Mouse (Mus musculus) embryonic facial prominence, embryonic 13.5 days (tissue): ENCODE measurements around the gene Acoxl. TPM values are rescaled to one million over a fixed set of nuclear protein-coding genes. Genes with fewer than 3 reads are reported as not detected.

Source experiments
- ATAC-seq: fragments of 200-750 bp; cut with Nextera tagmentation; 2 replicates; pipeline ENCODE4 v1.8.0; 2017; ENCODE audit warnings: low read depth; ENCODE audit not compliant: insufficient number of reproducible peaks, insufficient read depth, low FRiP score, low TSS enrichment
- H3K27ac ChIP-seq: fragments of 300-500 bp; sonication (generic); 2 replicates; pipeline ENCODE4 v1.5.1; 2015; ENCODE audit warnings: moderate library complexity, mild to moderate bottlenecking, inconsistent platforms
- H3K27me3 ChIP-seq: fragments of 300-500 bp; sonication (generic); 2 replicates; pipeline ENCODE4 v1.6.1; 2015; ENCODE audit warnings: mild to moderate bottlenecking, inconsistent platforms
- H3K36me3 ChIP-seq: fragments of 300-500 bp; sonication (generic); 2 replicates; pipeline ENCODE4 v1.6.1; 2015; ENCODE audit warnings: mild to moderate bottlenecking, inconsistent platforms
- H3K4me1 ChIP-seq: fragments of 300-500 bp; sonication (generic); 2 replicates; pipeline ENCODE4 v1.6.1; 2015; ENCODE audit warnings: inconsistent platforms
- H3K4me2 ChIP-seq: fragments of 300-500 bp; sonication (generic); 2 replicates; pipeline ENCODE4 v1.6.1; 2015; ENCODE audit warnings: moderate library complexity, mild to moderate bottlenecking, inconsistent platforms
- H3K4me3 ChIP-seq: fragments of 300-500 bp; sonication (generic); 2 replicates; pipeline ENCODE4 v1.5.1; 2015; ENCODE audit warnings: mild to moderate bottlenecking, inconsistent platforms
- H3K9ac ChIP-seq: fragments of 300-500 bp; sonication (generic); 2 replicates; pipeline ENCODE4 v1.6.1; 2015; ENCODE audit warnings: mild to moderate bottlenecking, inconsistent platforms
- H3K9me3 ChIP-seq: fragments of 300-500 bp; sonication (generic); 2 replicates; pipeline ENCODE4 v1.6.1; 2016; ENCODE audit warnings: inconsistent platforms
- WGBS: fragments of 180-500 bp; shearing (Covaris S2); methylation state at CpG from one replicate; pipeline ENCODE4 v1.1.7; 2015; ENCODE audit warnings: mixed read lengths; 5-methylcytosine and 5-hydroxymethylcytosine counted together
- polyA plus RNA-seq: library from polyadenylated mRNA; unstranded; fragments of >200 nt; fragmentation: Nextera tagmentation; extraction: Ambion mirVana; gene quantifications from 2 replicates; pipeline ENCODE4 v1.2.1, GENCODE M21; 2015

The Acoxl gene
- polyA plus RNA-seq, 1 experiment from 2014 or later = not detected

DNA sequence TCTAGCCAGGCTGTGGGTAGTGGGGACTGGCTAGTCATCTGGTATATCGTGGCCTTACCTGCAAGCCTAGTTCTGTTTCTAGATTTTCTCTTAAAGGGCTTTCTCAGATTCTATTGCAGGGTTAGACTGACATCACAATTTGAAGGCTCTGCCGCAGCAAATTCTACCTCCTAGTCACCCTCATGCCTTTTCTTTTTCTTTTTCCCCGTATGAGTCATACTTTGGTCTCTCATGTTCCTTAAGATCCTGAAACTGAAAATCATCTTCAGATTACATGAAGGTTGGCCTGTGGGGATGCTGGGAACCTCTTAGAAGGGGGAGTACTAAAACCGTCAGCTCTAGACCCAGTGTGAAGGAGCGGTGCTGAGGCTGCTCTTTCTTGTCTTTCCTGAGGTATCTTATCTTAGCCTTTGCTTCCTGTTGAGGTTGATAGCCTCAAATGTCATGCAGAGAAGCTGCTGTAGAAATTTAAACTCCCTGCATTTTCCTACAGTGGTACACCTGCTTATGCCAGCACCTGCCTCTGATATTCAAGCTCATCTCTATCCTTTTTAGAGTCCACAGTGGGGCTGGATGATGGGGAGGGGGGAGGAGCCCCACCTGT, 84.5 kb downstream of the Acoxl start:
- Histone ChIP-seq H3K9me3 (no peaks in the 10 kb centered on the region), H3K9ac (no peak overlapping the region), H3K27ac (no peak overlapping the region), H3K4me3 (no peak overlapping the region), H3K4me1 (peaks cover 26% of the 10 kb centered on the region), H3K27me3 (peaks cover 10% of the 10 kb centered on the region), H3K36me3 (no peaks in the 10 kb centered on the region), H3K4me2 (no peak overlapping the region)
- ATAC-seq = no peak
- 61% methylated on average over 5 of the region's 5 CpGs for WGBS

DNA sequence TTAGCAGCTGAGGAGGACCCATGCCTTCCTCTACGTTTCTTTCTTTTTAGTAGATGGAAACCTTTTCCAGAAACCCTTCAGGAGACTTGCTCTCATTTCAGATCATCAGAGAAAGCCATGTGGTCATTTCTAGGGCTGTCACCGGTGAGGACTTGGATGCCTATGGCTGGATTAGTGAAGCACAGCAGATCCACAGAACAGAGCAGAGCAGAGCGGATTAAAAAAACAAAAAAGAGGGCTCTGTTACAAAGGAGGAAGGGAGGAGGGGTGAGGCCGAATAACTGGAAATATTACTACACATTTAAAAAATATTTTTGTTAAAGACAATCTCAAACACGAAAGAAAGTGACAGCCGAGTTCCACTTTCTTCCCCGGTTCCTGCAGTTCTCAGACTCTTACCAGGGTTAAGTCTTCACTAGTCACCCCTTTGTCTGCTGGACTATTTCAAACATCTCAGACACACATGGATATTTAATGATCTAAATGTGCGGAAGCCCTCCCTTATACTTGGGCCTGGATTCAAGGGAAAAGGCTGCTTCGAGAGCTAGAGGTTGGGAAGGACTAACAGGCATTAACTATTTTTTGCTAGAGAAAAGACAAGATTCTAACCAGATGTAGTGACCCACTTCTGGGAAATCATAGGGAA, 88.1 kb downstream of the Acoxl start:
- no peak overlapping the region for H3K27ac ChIP-seq
- no peaks in the 10 kb centered on the region for H3K9me3 ChIP-seq
- peaks cover 31% of the 10 kb centered on the region for H3K4me1 ChIP-seq
- no peak overlapping the region for H3K9ac ChIP-seq
- no peak for ATAC-seq
- WGBS = 53% methylated on average over 9 of the region's 9 CpGs
- no peak overlapping the region for H3K4me2 ChIP-seq
- no peaks in the 10 kb centered on the region for H3K36me3 ChIP-seq
- H3K4me3 ChIP-seq = no peak overlapping the region
- peaks cover 10% of the 10 kb centered on the region for H3K27me3 ChIP-seq

DNA sequence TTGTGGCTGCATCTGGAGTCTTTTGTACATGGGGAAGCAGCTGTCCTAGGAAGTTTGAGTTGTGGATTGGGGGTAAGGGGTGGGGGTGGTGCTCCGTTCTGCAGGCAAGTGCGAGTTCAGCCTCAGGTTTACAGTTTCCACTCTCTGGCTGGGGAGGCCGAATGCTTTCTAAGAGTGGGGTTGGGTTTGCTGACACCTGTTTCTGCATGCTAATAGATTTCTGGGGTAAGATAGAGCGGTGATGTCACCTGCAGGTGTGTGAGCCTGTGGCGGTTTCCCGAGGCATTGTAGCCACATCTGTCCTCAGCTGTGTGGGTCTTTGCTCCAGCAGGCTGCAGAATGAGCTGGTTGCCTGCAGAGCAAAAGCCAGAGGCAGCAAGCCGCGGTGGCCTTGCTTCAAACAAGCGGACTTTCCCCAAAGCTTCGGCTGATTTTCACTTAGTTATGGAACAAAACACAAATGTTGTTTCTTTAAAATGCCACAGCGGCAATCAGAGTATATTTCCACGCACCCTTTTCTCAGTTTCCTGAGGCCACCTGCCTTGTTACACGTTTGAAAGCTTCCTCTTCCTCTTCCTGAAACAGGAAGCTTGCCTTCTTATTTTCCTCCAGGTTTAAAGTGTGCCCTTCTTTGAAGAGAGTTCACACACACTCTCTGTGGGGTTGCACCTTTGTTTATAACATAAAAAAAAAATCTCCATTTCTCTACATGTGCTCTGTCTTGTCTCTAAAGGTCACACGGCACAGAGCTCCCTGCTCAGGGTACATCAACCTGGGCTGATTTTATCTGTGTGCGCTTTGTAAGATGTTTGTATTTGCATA, 89.0 kb downstream of the Acoxl start:
- ATAC-seq = no peak
- H3K9me3 ChIP-seq = no peaks in the 10 kb centered on the region
- H3K4me1 ChIP-seq = peaks cover 22% of the 10 kb centered on the region
- no peak overlapping the region for H3K4me3 ChIP-seq
- H3K9ac ChIP-seq = no peak overlapping the region
- WGBS = 24% methylated on average over 15 of the region's 15 CpGs
- H3K27ac ChIP-seq = peak overlapping the region; percentile 24; the same call in 1 of the 2 replicates
- no peaks in the 10 kb centered on the region for H3K36me3 ChIP-seq
- peaks cover 7% of the 10 kb centered on the region for H3K27me3 ChIP-seq
- H3K4me2 ChIP-seq = peak overlapping the region; percentile 27

DNA sequence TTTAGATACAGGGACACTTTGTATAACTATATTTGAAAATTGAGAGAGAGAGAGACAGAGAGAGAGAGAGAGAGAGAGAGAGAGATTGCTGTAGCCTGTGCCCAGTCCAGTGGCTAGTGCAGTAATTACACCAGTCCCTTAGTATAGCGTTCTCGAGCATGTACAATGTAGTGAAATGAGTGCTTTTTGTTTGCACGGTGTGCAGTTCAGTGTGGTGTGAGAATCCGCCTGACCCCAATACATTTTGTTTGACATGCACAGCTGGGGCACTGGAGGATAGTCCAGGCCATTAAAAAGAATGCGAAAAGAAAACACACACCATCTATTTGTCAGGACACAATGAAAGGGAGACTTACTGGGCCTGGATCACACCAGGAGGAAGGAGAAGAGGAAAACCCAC, 89.6 kb downstream of the Acoxl start:
- Histone ChIP-seq H3K9ac (no peak overlapping the region), H3K9me3 (no peaks in the 10 kb centered on the region), H3K27ac (no peak overlapping the region), H3K4me2 (no peak overlapping the region), H3K36me3 (no peaks in the 10 kb centered on the region), H3K4me1 (peaks cover 22% of the 10 kb centered on the region), H3K27me3 (0 out of 2 replicates have a peak, but pooled peaks cover under 1% of the 10 kb centered on the region), H3K4me3 (no peak overlapping the region)
- no peak for ATAC-seq
- 43% methylated on average over 5 of the region's 5 CpGs for WGBS

DNA sequence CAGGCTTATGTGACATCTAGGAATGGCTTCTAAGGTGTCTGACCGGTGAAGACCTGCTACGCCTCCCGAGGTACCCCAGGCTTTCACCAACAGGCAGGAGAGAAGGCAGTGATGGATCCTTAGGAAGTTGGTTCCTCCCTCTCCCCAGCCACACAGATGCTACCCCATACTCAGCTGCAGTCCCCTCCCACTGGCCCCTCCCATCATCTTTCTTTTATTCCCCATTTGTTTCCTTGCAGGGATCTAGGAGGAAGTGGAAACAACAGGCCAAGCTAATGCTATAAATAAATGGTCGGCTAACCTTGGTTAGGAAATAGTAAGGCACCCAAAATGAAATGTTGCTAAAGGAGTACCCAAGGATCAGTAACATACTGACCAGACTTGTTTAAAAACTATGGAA, 90.2 kb downstream of the Acoxl start:
- H3K27ac ChIP-seq = no peak overlapping the region; the same call in 1 of the 2 replicates
- no peak overlapping the region for H3K9ac ChIP-seq
- H3K4me3 ChIP-seq = no peak overlapping the region
- ATAC-seq = no peak
- H3K9me3 ChIP-seq = no peaks in the 10 kb centered on the region
- H3K27me3 ChIP-seq = no peaks in the 10 kb centered on the region
- WGBS = 71% methylated on average over 4 of the region's 4 CpGs
- no peak overlapping the region for H3K4me2 ChIP-seq
- H3K4me1 ChIP-seq = peaks cover 22% of the 10 kb centered on the region
- H3K36me3 ChIP-seq = no peaks in the 10 kb centered on the region

DNA sequence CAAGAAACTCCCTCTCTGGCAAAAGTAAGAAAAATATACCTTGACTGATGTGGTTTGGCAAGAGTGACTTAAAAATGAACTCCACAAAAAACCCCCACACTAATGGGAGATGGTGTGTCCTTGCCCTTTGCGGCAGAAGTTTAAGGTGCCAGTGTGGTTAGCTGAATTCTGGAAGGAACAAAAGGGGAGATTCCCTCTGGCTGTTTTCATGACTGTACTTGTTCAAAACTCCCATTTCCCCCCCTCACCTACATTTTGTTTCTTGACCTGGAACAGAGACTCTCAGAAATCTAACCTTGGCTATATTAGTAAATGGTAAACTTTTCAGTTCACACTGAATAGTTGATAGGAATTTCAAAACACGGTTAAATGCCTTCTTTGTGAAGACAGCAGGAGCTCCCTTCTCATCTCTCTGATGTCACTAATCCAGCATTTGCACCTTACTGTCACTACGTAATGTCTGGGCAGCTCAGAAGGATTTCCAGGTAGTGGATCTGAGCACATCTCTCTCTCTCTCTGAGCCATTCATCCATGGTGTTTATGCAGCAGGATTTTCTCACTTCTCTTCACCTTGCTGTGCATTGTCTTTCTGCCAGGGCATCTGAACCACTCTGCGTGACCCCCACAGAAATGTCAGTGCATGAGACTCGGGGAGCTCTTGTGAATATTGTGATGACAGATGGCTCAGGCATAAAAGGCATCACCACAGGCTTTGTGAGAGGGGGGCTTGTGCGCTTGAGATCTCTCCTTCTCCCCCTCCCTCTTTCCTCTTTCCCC, 91.5 kb downstream of the Acoxl start:
- Histone ChIP-seq H3K9ac (no peak overlapping the region), H3K4me2 (no peak overlapping the region), H3K4me3 (no peak overlapping the region), H3K27me3 (no peaks in the 10 kb centered on the region), H3K9me3 (no peaks in the 10 kb centered on the region), H3K36me3 (no peaks in the 10 kb centered on the region), H3K4me1 (peaks cover 22% of the 10 kb centered on the region), H3K27ac (no peak overlapping the region)
- WGBS = 60% methylated on average over 6 of the region's 6 CpGs
- no peak for ATAC-seq

- ATAC-seq = no peak
- 80% methylated on average over 4 of the region's 4 CpGs for WGBS
Observed at GRCm38 (mm10) chr2:127931576-127931975, 92.9 kb downstream of the Acoxl start.

DNA sequence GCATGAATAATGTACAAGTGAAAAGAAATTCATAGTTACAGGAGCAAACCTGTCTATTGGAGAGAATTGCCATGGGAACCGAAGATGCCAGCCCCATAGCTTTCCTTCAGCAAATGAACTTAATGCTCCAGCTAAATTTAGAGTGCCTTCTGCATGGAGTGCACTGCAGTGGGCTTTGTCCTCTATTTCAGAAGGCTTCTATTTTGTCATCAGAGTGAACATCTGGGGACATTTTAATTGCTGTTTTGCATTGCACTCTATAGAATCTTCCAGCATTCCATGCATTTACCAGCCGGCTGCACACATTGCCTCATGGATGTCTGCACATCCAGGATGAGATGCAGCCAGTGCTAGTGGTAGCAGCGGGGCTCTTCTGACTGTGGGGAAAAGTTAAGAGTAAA, 94.9 kb downstream of the Acoxl start:
- H3K36me3 ChIP-seq = no peaks in the 10 kb centered on the region
- H3K4me1 ChIP-seq = 0 out of 2 replicates have a peak, but pooled peaks cover 3% of the 10 kb centered on the region
- H3K27me3 ChIP-seq = no peaks in the 10 kb centered on the region
- H3K4me3 ChIP-seq = no peak overlapping the region
- peaks cover 3% of the 10 kb centered on the region; the same call in 1 of the 2 replicates for H3K9me3 ChIP-seq
- H3K9ac ChIP-seq = no peak overlapping the region
- H3K27ac ChIP-seq = no peak overlapping the region
- no peak overlapping the region for H3K4me2 ChIP-seq
- WGBS = 80% methylated on average over 3 of the region's 3 CpGs
- ATAC-seq = no peak

More at GRCm38 (mm10) chr2:127931576-127931975, 92.9 kb downstream of the Acoxl start:
- H3K27ac ChIP-seq = no peak overlapping the region
- H3K27me3 ChIP-seq = no peaks in the 10 kb centered on the region
- no peaks in the 10 kb centered on the region for H3K9me3 ChIP-seq
- H3K36me3 ChIP-seq = no peaks in the 10 kb centered on the region
- no peak overlapping the region for H3K9ac ChIP-seq
- no peak overlapping the region for H3K4me2 ChIP-seq
- peaks cover 17% of the 10 kb centered on the region for H3K4me1 ChIP-seq
- no peak overlapping the region for H3K4me3 ChIP-seq

GRCm38 (mm10) chr2:127937079-127937478, 98.4 kb downstream of the Acoxl start:
- Histone ChIP-seq H3K9me3 (peaks cover 3% of the 10 kb centered on the region; the same call in 1 of the 2 replicates), H3K27me3 (no peaks in the 10 kb centered on the region), H3K27ac (no peak overlapping the region), H3K36me3 (no peaks in the 10 kb centered on the region), H3K4me3 (no peak overlapping the region), H3K4me1 (no peaks in the 10 kb centered on the region; the same call in 1 of the 2 replicates), H3K4me2 (no peak overlapping the region), H3K9ac (no peak overlapping the region)
- WGBS = 88% methylated on average over 3 of the region's 3 CpGs
- ATAC-seq = no peak

DNA sequence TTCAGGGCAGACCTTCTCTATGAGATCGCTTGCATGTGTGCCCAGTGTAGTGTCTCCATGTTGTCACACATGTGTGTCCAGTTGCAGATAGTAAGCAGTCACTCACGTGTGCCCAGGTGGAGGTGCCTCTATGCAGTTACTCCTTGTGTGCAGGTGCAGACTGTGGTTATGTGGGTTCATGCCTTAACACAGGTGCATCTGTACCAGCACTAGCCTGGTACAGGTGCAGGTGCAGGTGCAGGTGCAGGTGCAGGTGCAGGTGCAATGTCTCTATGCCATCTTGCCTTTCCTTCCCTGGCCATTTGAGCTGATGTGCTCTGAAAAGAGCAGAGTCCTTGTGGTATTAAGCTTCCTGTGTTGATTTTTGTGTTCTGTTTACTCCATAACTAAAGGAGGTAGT, 100.5 kb downstream of the Acoxl start:
- WGBS = 88% methylated on average over 2 of the region's 2 CpGs
- ATAC-seq = no peak
- Histone ChIP-seq H3K9me3 (peaks cover 3% of the 10 kb centered on the region; the same call in 1 of the 2 replicates), H3K27ac (no peak overlapping the region), H3K27me3 (no peaks in the 10 kb centered on the region), H3K4me1 (no peaks in the 10 kb centered on the region; the same call in 1 of the 2 replicates), H3K4me3 (no peak overlapping the region), H3K36me3 (no peaks in the 10 kb centered on the region), H3K4me2 (no peak overlapping the region), H3K9ac (no peak overlapping the region)

- H3K9ac ChIP-seq = no peak overlapping the region
- no peaks in the 10 kb centered on the region for H3K36me3 ChIP-seq
- no peak for ATAC-seq
- H3K4me2 ChIP-seq = no peak overlapping the region; the same call in 1 of the 2 replicates
- H3K4me1 ChIP-seq = peaks cover 8% of the 10 kb centered on the region; the same call in 1 of the 2 replicates
- no peak overlapping the region for H3K4me3 ChIP-seq
- H3K9me3 ChIP-seq = no peaks in the 10 kb centered on the region
- H3K27ac ChIP-seq = no peak overlapping the region
- WGBS = 36% methylated on average over 6 of the region's 6 CpGs
- no peaks in the 10 kb centered on the region for H3K27me3 ChIP-seq
Observed at GRCm38 (mm10) chr2:127960579-127960978, 121.9 kb downstream of the Acoxl start.
